Mouse (Mus musculus) fat pad, adult 2 months (tissue): ENCODE results near the gene Dennd1a.
"Not testable (repeated sequence)": the region's sequence is repeated elsewhere in the genome, so short reads cannot be mapped to it uniquely, and the experiment has no call there.

Experiments used
- DNase-seq: peaks from one replicate; pipeline ENCODE4 v3.0.0-alpha.2; 2011; ENCODE audit warnings: low read depth, low spot score; ENCODE audit errors: extremely low read depth

The Dennd1a gene

DNA sequence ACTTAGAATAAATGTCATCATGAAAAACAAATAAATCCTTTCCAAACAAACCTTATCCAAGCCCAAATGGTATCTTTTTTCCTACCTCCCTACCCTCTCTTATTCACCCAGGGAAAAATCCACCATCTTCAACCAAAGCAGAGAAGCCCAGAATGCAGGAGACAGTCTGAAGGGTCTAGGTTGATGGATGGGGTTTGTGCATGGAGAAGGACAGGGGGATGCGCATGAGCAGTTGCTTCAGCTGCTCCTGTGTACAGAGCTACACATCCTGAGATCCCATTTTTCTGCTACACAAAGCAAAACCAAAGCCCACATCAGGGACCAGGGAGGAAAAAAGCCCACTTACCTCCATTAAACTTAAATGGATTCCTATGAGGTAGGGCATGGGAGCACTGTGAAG lies 304.5 kb downstream of the Dennd1a start:
- no peak for DNase-seq

DNA sequence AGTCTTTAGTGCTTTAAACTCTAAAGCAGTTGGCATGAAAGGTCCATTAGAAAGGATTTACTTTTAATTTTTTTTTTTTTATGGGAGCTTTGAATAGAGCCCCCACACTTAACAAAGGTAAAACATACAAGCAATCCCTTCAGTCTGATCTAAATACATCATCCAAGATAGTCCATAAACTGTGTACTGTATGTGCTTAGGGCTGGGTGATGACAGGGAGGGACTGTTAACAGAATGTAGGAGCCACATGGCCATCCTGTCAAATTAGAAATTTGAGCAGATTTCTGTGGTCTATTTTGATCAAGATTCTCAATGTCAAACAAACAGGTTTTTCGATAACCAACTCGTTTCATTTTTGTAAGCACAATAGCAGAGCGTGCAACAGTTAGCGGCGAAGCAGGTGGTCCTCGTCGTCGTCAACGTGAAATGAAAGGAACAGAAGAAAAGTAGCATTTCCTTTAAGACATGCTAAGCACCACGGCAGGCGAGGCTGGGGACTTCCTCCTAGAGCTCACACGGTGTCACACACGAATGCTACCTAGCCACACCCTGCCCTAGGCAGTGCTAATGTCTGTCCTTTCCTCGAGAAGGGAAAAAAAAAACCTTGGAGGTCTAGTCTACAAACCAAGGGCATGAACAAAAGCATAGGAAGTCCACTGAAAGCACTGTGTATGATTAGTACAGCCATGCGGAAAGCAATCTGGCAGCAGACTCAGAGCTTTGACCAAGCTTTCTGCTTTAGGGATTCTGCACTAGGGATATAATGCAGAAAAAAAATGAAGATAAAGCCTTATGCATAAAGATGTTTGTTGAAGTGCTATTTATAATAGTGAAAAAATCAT lies 305.4 kb downstream of the Dennd1a start:
- DNase-seq = no peak

DNA sequence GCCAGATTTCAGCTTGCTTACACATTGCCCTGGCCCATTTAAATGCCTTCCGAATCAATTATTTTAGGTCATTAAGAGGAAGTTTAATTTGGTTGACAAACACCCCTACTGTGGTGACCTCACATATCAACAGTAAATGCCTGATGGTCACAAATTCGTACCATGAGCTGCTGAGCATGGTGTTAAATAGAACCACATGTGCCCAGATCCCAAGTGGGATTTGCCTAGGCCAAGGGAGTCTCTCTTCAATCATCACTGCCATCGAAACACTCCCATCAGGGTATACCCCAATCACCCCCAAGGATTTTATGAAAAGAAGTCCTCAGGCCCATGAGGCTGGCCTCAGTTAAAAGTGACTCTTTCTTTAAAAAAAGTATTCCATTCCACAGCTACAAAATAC lies 313.0 kb downstream of the Dennd1a start:
- no peak for DNase-seq

DNA sequence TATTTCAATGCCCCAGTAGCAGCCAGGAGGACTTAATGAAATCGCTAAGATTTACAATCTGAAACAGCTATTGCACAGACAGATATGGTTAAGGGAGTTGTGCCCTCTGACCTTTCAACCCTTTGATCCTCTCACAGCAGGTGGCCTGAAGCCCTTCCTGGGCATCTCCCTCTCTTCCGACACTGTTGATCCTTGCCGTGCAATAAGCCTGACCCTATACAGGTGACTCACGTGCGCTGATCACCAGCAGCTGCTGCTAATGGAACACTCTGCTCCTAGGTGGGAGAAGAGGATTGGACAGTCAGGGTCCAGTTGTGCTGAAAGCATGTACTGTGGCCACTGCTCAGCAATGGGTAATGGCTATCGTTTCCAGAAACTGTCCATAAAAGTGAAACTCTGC lies 314.6 kb downstream of the Dennd1a start:
- no peak for DNase-seq

DNA sequence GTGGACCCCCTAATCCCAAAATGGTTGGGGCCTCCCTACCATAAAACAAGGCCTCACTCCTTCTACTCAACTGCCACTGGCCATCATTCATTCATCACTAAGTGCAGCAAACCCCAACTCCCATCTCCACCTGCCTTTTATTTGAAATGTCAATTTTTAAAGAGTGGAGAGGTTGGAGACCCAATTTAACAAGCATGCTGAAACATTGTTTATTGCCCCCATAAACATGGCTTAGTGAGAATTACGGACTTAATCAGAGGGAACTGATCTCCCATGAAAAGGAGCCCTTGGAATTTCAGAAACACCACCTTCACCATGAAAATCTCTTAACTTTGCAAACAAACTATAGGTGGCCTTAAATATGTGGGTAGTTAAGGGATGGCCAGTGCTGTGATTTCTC lies 315.5 kb downstream of the Dennd1a start:
- no peak for DNase-seq

- DNase-seq = no peak
These were observed 317.3 kb downstream of the Dennd1a start for GRCm38 (mm10) chr2:37969713-37970485.

DNA sequence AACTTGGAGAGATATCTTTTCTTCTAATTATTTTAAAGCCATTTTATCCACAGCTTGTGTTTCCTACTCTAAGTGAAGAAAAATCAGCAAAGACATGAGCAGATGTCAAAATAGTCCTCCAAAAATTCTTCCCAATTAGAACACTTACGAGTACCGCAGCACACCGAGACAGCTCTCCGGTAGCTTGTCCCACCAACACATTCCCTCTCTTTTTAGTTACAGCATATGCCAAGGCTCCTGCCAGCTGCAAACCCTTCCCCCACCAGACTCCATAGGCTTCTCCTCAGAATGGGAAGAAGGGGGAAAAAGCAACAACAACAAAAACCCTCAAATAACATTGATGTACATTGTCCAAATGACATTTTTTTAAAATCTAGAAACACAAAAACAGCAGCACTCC lies 322.7 kb downstream of the Dennd1a start:
- DNase-seq = no peak

- no peak for DNase-seq
These were observed 323.8 kb downstream of the Dennd1a start for GRCm38 (mm10) chr2:37963362-37963761.

DNA sequence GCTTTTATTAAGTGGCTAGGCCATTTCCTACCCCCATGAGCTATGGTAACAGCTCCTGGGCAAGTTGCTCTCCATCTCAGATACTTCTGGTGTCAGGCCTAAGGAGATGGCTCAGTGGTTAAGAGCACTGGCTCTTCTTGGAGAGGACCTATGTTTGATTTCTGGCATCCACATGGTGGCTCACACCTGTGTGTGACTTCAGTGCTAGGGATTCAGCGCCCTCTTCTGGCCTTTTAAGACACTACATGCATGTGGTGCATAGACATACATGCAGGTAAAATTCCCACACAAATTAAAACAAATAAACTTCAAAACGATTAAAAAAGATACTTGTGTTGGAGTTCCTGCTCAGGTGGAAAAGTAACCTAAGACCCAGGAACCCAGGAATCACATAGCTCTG lies 338.8 kb downstream of the Dennd1a start:
- DNase-seq = no peak

DNA sequence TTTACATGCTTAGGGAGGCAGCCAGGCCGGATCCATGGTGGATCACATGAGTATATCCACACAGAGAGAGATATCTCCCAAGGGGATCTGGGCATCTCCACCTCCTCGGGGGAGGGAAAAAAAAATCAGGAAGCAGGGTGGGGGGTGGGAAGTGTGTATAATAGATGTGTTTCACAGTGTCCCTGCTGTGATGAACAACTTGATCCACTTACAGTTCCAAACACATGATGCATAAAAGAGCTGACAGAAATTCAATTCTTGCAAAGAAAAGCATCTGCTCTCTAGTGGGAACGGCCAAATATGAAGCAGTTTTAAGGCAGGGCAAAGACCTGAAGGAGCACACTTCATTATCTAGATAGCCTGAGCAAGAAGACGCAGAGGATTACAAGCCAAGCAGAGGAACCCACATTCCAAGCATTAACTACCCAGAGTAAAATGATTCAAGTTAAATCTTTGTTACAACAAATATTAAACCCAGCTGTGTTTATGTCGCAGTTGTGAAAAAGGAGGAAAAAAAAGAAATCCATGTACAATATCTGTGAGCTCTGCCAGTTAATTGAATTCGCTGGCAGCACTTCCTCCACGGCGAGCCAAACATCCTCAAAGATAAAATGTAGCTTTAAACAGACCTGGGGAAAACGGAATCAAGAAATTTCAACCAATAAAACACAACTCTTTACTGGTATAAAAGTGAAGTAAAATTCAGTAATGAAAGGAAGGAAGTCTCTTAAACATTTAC lies 341.4 kb downstream of the Dennd1a start:
- DNase-seq = no peak

GRCm38 (mm10) chr2:37942906-37943305 lies 344.3 kb downstream of the Dennd1a start:
- DNase-seq = no peak

DNA sequence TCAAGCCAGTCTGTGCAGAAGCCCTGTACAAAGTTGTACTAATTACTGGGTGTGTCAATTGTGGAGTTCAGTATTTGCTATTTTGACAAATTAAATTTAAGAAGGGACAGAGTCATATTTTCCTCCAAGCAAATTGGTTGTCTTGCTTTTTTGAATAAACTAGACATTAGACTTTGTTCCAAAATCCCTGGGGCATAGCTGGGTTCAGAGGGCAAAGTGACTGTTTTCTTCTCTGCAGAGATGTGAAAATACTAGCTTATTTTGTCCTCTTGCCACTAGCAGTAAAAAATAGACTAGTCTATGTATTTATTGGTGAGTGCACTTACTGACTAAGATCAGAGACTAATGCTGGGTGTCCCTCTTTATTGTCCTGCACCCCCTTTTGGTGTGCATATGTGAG lies 345.4 kb downstream of the Dennd1a start:
- no peak for DNase-seq

DNA sequence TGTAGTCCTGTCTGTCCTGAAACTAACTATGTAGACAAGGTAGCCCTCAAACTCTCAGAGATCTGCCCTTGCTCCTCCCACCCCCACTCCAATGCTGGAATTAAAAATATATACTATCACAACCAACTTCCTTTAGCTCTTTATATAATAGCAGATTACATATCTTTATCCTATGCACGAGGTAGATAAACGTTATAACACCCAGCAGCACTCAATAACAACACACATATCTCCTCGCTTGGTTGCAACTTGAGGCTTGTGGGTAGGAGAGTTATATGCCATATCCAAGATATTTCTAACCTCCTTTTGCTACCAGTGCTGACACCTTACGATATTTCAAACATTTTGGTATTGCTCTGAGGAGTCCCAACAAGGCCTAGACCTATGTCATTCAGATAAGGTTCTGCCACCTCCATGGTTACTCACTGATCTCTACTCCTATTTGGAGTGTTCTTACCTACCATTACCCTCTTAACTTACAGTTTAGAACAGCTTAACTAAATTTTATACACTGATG lies 346.3 kb downstream of the Dennd1a start:
- no peak for DNase-seq

GRCm38 (mm10) chr2:37939997-37940396 lies 347.2 kb downstream of the Dennd1a start:
- no peak for DNase-seq

- DNase-seq = not testable (repeated sequence)
These were observed 350.3 kb downstream of the Dennd1a start for GRCm38 (mm10) chr2:37936922-37937321.

GRCm38 (mm10) chr2:37932240-37932639 lies 354.9 kb downstream of the Dennd1a start:
- no peak for DNase-seq

DNA sequence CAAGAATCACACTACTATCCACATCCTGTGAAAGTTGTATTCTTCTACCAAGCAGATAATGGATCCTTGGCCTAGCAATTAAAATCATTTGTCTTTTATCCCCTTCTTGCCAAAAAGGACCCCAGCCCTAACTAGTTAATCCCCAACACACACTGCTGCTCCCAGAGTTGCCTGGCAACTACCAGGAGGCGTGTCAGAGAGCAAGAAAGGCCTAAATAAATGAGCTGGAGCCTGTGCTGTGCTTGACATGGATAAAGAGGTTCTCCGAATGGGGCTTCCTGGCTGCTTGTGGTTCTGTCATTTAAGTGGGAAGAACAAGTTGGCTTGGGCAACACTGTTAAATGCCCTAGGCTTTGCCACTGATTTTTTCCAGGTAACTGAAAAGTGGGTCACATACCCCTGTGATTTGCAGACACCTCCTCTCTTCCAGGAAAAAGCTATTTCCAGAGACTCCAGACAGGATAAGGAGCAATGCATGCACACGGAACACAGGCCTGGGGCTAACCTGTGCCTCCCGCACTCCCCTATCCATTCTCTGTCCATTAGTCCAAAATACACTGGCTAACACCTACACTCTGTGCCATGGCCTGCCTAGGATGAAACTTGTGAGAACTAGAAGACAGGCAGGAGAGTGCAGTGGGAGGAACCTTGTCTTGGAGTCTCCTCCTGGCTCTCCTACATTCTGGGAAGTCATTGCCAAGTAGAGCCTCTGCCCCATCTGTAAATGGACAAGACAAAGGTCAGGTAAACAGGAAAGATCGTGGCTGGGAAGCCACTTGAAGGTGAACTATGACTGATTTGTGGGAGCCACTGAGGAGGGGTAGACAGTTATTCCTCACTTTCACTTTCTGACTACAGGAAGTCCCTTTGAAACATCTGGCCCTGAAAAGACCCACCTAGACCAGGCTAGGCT lies 355.9 kb downstream of the Dennd1a start:
- DNase-seq = no peak

- no peak for DNase-seq
These were observed 361.1 kb downstream of the Dennd1a start for GRCm38 (mm10) chr2:37926133-37926503.

- DNase-seq = no peak
These were observed 361.6 kb downstream of the Dennd1a start for GRCm38 (mm10) chr2:37925413-37926132.
